Mouse (Mus musculus): Measurements from ENCODE around the gene 6430548M08Rik. TPM values are rescaled to one million over a fixed set of nuclear protein-coding genes. Genes with fewer than 3 reads are reported as not detected.

The 6430548M08Rik gene
- polyA plus RNA-seq, 1 experiment from 2014 or later, result 10.0 TPM

DNA sequence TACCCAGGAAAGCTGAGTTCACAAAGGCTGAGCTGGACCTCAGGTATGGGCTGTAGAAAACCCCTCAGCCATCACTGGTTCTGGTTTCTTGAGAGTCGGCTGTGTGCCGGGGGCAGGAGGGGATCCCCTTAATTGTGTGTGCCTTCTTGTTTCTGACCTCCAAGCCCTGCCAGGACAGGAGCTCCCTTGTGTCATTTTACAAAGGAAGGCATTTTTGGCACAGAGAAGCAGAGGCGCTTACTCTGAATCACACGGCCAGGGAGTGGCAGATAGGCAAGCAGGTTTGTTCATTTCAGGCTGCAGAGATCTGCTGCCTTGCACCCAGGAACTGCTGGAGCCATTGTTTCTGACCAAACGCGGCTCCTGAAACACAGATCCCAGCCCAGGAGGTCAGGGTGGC, 38.6 kb upstream of the 6430548M08Rik start:
- Histone ChIP-seq H3K27ac (ENCODE audit: low read depth, low read length) (no peak overlapping the region), H3K4me2 (ENCODE audit: low read depth, low read length, severe bottlenecking) (no peak overlapping the region), H3K9me3 (ENCODE audit: control insufficient read depth, low read length) (no peaks in the 10 kb centered on the region), H3K4me1 (replicated peaks; ENCODE audit: control insufficient read depth, insufficient read depth, low read length) (no peaks in the 10 kb centered on the region), H3K27me3 (ENCODE audit: control insufficient read depth, insufficient read depth, low read length) (no peaks in the 10 kb centered on the region), H3K9ac (ENCODE audit: low read length) (no peak overlapping the region), H3K36me3 (ENCODE audit: control insufficient read depth, insufficient read depth, low read length) (no peaks in the 10 kb centered on the region), H3K4me3 (ENCODE audit: low read depth, low read length) (no peak overlapping the region)
- DNase-seq (ENCODE audit: low spot score), result no peak
- WGBS, result 42% methylated on average over 6 of the region's 6 CpGs
- no peak for ATAC-seq (replicated peaks; ENCODE audit: low FRiP score)

DNA sequence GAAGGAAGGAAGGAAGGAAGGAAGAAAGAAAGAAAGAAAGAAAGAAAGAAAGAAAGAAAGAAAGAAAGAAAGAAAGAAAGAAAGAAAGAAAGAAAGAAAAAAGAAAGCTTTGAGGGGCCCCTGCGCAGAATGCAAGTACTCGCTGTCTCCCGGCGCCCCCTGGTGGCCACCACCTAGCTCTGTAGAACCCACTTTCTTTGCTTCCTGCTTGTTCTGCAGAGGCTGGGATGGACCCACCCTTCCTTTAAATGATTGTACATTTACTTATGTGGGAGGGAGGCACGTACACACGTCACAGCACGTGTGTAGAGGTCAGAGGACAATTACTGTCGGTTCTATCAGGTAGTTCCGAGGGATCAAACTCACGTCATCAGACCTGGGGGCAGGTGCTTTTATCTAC, 35.9 kb upstream of the 6430548M08Rik start:
- DNase-seq (ENCODE audit: low spot score) (peak; percentile 89), ATAC-seq (replicated peaks; ENCODE audit: low FRiP score) (peak; percentile 55; the same call in 1 of the 2 replicates)
- Histone ChIP-seq H3K9ac (ENCODE audit: low read length) (no peak overlapping the region), H3K4me2 (ENCODE audit: low read depth, low read length, severe bottlenecking) (no peak overlapping the region), H3K4me3 (ENCODE audit: low read depth, low read length) (no peak overlapping the region), H3K4me1 (replicated peaks; ENCODE audit: control insufficient read depth, insufficient read depth, low read length) (no peaks in the 10 kb centered on the region), H3K27me3 (ENCODE audit: control insufficient read depth, insufficient read depth, low read length) (no peaks in the 10 kb centered on the region), H3K27ac (ENCODE audit: low read depth, low read length) (no peak overlapping the region), H3K36me3 (ENCODE audit: control insufficient read depth, insufficient read depth, low read length) (peaks cover 2% of the 10 kb centered on the region; the same call in 1 of the 2 replicates), H3K9me3 (ENCODE audit: control insufficient read depth, low read length) (no peaks in the 10 kb centered on the region)
- 12% methylated on average over 10 of the region's 10 CpGs for WGBS

DNA sequence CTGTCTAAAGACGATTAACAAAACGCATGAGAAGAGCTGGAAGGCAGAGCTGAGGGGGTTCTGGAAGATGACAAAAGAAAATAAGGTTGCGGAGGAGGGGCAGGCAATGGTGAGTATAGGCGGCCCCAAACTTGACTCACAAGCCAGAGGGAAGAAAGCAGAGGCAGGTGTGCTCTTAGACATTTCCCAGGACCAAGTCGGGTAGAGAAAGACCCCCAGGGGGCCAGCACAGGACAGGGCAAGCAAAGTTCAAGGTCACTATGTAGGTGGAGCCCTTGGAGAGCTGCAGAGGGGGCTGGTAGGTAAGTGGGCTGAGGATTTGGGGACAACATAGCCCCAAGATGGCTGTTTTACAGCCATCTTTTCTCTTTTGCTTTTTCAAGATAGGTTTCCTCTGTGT, 34.6 kb upstream of the 6430548M08Rik start:
- Histone ChIP-seq H3K9me3 (ENCODE audit: control insufficient read depth, low read length) (no peaks in the 10 kb centered on the region), H3K4me1 (replicated peaks; ENCODE audit: control insufficient read depth, insufficient read depth, low read length) (no peaks in the 10 kb centered on the region), H3K9ac (ENCODE audit: low read length) (no peak overlapping the region), H3K36me3 (ENCODE audit: control insufficient read depth, insufficient read depth, low read length) (peaks cover 2% of the 10 kb centered on the region; the same call in 1 of the 2 replicates), H3K27ac (ENCODE audit: low read depth, low read length) (no peak overlapping the region), H3K4me3 (ENCODE audit: low read depth, low read length) (no peak overlapping the region), H3K27me3 (ENCODE audit: control insufficient read depth, insufficient read depth, low read length) (no peaks in the 10 kb centered on the region), H3K4me2 (ENCODE audit: low read depth, low read length, severe bottlenecking) (no peak overlapping the region)
- DNase-seq (ENCODE audit: low spot score) (no peak), ATAC-seq (replicated peaks; ENCODE audit: low FRiP score) (no peak)
- 64% methylated on average over 5 of the region's 5 CpGs for WGBS

DNA sequence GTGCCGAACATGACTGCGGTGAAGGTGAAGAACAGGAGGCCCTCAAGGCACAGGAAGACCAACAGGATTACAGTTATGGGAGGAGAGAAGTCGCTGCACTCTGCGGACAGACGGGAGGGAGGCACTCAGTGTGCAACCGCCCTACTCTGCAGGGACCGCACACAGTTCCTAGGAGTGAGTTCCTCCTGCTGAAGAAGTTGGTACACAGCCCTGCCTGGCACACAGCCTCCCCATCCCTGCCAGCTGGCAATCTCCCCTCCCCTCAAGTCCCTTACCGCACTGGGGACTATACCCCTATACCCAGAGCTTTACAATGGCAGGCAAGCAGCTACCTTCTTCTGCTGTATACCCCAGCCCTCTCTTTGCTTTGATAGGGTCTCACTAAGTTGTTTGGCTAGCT, 30.7 kb upstream of the 6430548M08Rik start:
- ATAC-seq (replicated peaks; ENCODE audit: low FRiP score) (no peak), DNase-seq (ENCODE audit: low spot score) (no peak)
- Histone ChIP-seq H3K9me3 (ENCODE audit: control insufficient read depth, low read length) (no peaks in the 10 kb centered on the region), H3K9ac (ENCODE audit: low read length) (no peak overlapping the region), H3K4me3 (ENCODE audit: low read depth, low read length) (no peak overlapping the region), H3K4me1 (replicated peaks; ENCODE audit: control insufficient read depth, insufficient read depth, low read length) (no peaks in the 10 kb centered on the region), H3K36me3 (ENCODE audit: control insufficient read depth, insufficient read depth, low read length) (peaks cover 6% of the 10 kb centered on the region; the same call in 1 of the 2 replicates), H3K27me3 (ENCODE audit: control insufficient read depth, insufficient read depth, low read length) (no peaks in the 10 kb centered on the region), H3K4me2 (ENCODE audit: low read depth, low read length, severe bottlenecking) (no peak overlapping the region), H3K27ac (ENCODE audit: low read depth, low read length) (no peak overlapping the region)
- 94% methylated on average over 8 of the region's 8 CpGs for WGBS

DNA sequence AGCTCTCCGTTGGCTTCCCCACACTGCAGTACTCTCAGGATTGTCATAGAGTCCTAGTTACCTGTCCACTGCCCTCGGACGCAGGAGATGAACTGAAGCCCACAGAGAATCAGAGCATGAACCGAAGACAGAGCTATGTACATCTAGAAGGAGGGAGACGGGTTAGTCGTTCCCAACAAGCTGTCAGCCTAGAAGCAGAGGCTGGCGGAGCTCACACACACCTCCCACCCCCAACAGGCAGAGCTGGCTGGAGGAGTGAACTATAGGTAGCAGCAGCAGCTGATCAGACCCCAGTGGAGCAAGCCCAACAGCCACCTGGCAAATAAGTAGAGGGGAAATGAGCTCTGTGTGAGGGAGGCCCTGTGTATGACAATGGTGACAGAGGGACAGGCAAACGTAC, 29.2 kb upstream of the 6430548M08Rik start:
- H3K4me1 ChIP-seq (replicated peaks; ENCODE audit: control insufficient read depth, insufficient read depth, low read length), result no peaks in the 10 kb centered on the region
- no peaks in the 10 kb centered on the region for H3K27me3 ChIP-seq (ENCODE audit: control insufficient read depth, insufficient read depth, low read length)
- H3K27ac ChIP-seq (ENCODE audit: low read depth, low read length), result no peak overlapping the region
- H3K36me3 ChIP-seq (ENCODE audit: control insufficient read depth, insufficient read depth, low read length), result peaks cover 6% of the 10 kb centered on the region; the same call in 1 of the 2 replicates
- H3K9ac ChIP-seq (ENCODE audit: low read length), result no peak overlapping the region
- no peaks in the 10 kb centered on the region for H3K9me3 ChIP-seq (ENCODE audit: control insufficient read depth, low read length)
- no peak overlapping the region for H3K4me2 ChIP-seq (ENCODE audit: low read depth, low read length, severe bottlenecking)
- DNase-seq (ENCODE audit: low spot score), result no peak
- no peak overlapping the region for H3K4me3 ChIP-seq (ENCODE audit: low read depth, low read length)
- WGBS, result 92% methylated on average over 8 of the region's 8 CpGs
- ATAC-seq (replicated peaks; ENCODE audit: low FRiP score), result no peak

DNA sequence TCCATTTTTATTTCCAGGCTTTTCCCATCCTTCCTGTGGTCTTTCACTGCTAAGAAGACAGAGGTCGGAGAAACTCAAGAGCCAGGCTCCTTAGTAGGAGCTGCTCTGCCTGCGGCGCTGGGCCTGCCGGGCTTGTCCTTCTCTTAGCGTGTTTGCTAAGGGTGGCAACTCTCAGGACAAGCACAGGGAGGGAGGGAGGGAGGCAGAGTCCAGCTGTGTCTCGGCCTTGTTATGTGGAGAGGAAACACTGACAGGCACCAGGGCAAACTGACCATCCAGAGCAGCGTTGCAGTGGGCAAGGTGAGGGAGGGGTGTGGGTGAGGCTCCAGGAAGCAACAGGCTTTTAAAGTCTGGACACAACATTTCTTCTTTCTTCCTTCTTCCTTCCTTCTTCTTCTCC, 24.4 kb upstream of the 6430548M08Rik start:
- no peak overlapping the region for H3K9ac ChIP-seq (ENCODE audit: low read length)
- H3K27me3 ChIP-seq (ENCODE audit: control insufficient read depth, insufficient read depth, low read length), result no peaks in the 10 kb centered on the region
- 85% methylated on average over 7 of the region's 7 CpGs for WGBS
- no peak overlapping the region for H3K4me2 ChIP-seq (ENCODE audit: low read depth, low read length, severe bottlenecking)
- H3K36me3 ChIP-seq (ENCODE audit: control insufficient read depth, insufficient read depth, low read length), result peaks cover 4% of the 10 kb centered on the region; the same call in 1 of the 2 replicates
- H3K27ac ChIP-seq (ENCODE audit: low read depth, low read length), result no peak overlapping the region
- no peaks in the 10 kb centered on the region for H3K4me1 ChIP-seq (replicated peaks; ENCODE audit: control insufficient read depth, insufficient read depth, low read length)
- no peak for DNase-seq (ENCODE audit: low spot score)
- H3K4me3 ChIP-seq (ENCODE audit: low read depth, low read length), result no peak overlapping the region
- ATAC-seq (replicated peaks; ENCODE audit: low FRiP score), result no peak
- no peaks in the 10 kb centered on the region for H3K9me3 ChIP-seq (ENCODE audit: control insufficient read depth, low read length)

DNA sequence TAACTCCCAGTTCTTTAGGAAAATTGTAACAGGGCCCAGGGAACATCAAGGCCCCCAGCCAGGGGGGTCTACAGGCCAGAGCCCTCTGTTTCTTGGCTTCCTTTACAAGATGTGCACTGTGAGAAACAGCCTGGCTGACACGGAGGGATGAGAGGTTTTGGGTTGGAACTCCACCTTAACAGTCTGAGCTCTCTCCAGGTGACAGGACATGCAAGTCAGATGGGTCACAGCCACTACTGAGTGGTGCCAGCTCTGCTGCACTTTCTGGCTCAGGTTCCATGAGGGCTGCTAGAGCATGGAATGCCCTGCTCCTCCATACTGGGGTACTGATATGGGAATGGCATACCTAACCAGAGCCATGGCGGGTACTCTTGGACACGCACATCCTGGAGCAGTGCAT, 22.9 kb upstream of the 6430548M08Rik start:
- no peak overlapping the region for H3K4me3 ChIP-seq (ENCODE audit: low read depth, low read length)
- no peaks in the 10 kb centered on the region for H3K9me3 ChIP-seq (ENCODE audit: control insufficient read depth, low read length)
- H3K9ac ChIP-seq (ENCODE audit: low read length), result no peak overlapping the region
- no peaks in the 10 kb centered on the region for H3K27me3 ChIP-seq (ENCODE audit: control insufficient read depth, insufficient read depth, low read length)
- no peaks in the 10 kb centered on the region; the same call in 1 of the 2 replicates for H3K36me3 ChIP-seq (ENCODE audit: control insufficient read depth, insufficient read depth, low read length)
- no peaks in the 10 kb centered on the region for H3K4me1 ChIP-seq (replicated peaks; ENCODE audit: control insufficient read depth, insufficient read depth, low read length)
- ATAC-seq (replicated peaks; ENCODE audit: low FRiP score) (no peak), DNase-seq (ENCODE audit: low spot score) (no peak)
- H3K27ac ChIP-seq (ENCODE audit: low read depth, low read length), result no peak overlapping the region
- H3K4me2 ChIP-seq (ENCODE audit: low read depth, low read length, severe bottlenecking), result no peak overlapping the region
- WGBS, result 96% methylated on average over 3 of the region's 3 CpGs

DNA sequence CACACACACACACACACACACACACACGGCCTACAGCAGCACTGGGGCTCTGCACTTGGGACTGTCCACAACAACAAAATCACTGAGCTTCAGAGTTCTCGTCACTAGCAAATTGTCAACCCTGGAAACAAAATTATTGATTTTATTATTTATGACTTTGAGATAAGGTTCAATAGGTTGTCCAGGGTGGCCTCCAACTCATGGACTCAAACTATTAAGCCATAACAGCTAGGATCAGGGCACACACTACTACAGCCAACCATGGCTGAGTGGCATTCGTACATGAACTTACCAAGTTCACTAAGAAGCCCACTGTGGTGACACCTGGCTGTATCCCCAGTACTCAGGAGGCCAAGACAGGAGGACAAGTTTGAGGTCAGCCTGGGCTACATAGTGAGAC, 20.8 kb upstream of the 6430548M08Rik start:
- DNase-seq (ENCODE audit: low spot score) (no peak), ATAC-seq (replicated peaks; ENCODE audit: low FRiP score) (no peak)
- 94% methylated on average over 3 of the region's 3 CpGs for WGBS
- Histone ChIP-seq H3K27ac (ENCODE audit: low read depth, low read length) (no peak overlapping the region), H3K36me3 (ENCODE audit: control insufficient read depth, insufficient read depth, low read length) (no peaks in the 10 kb centered on the region; the same call in 1 of the 2 replicates), H3K9ac (ENCODE audit: low read length) (no peak overlapping the region), H3K4me3 (ENCODE audit: low read depth, low read length) (no peak overlapping the region), H3K4me1 (replicated peaks; ENCODE audit: control insufficient read depth, insufficient read depth, low read length) (no peaks in the 10 kb centered on the region), H3K9me3 (ENCODE audit: control insufficient read depth, low read length) (no peaks in the 10 kb centered on the region), H3K4me2 (ENCODE audit: low read depth, low read length, severe bottlenecking) (no peak overlapping the region), H3K27me3 (ENCODE audit: control insufficient read depth, insufficient read depth, low read length) (no peaks in the 10 kb centered on the region)

DNA sequence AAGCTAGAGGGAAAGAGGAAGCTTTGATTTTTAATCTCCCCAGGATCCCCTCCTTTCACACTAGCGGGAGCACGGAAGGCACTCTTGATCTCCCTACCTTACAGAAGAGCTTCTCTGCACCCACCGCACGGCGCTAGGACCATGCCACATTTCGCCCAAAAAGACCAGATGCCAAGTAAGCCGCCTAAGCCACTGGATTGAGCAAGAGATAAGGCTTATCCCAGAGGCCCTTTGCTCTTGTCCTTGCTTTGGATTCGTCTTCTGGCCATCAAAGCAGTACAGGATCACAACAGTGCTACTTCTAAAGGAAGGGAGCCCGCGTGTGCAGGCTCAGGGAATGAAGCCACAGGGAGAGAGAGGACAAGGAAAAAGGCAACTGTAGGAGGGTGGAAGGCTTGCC, 19.2 kb upstream of the 6430548M08Rik start:
- 90% methylated on average over 10 of the region's 10 CpGs for WGBS
- no peaks in the 10 kb centered on the region for H3K9me3 ChIP-seq (ENCODE audit: control insufficient read depth, low read length)
- no peak overlapping the region for H3K4me3 ChIP-seq (ENCODE audit: low read depth, low read length)
- no peak overlapping the region for H3K27ac ChIP-seq (ENCODE audit: low read depth, low read length)
- H3K27me3 ChIP-seq (ENCODE audit: control insufficient read depth, insufficient read depth, low read length), result no peaks in the 10 kb centered on the region
- H3K4me1 ChIP-seq (replicated peaks; ENCODE audit: control insufficient read depth, insufficient read depth, low read length), result peaks cover 2% of the 10 kb centered on the region; the same call in 1 of the 2 replicates
- ATAC-seq (replicated peaks; ENCODE audit: low FRiP score), result no peak
- H3K36me3 ChIP-seq (ENCODE audit: control insufficient read depth, insufficient read depth, low read length), result no peaks in the 10 kb centered on the region; the same call in 1 of the 2 replicates
- no peak overlapping the region for H3K9ac ChIP-seq (ENCODE audit: low read length)
- no peak for DNase-seq (ENCODE audit: low spot score)
- H3K4me2 ChIP-seq (ENCODE audit: low read depth, low read length, severe bottlenecking), result no peak overlapping the region
